Mouse (Mus musculus) embryo, embryonic 10.5 days (tissue): ENCODE data around the gene Hcn1.
"Not testable (repeated sequence)": the region's sequence is repeated elsewhere in the genome, so short reads cannot be mapped to it uniquely, and the experiment has no call there.

Experiments used
- DNase-seq: peaks from one replicate; pipeline ENCODE4 v3.0.0-alpha.2; 2015; ENCODE audit warnings: low spot score

Hcn1 gene

GRCm38 (mm10) chr13:117858416-117858815 is 256.3 kb downstream of the Hcn1 start:
- no peak for DNase-seq

GRCm38 (mm10) chr13:117877787-117878186 is 275.7 kb downstream of the Hcn1 start:
- no peak for DNase-seq

- no peak for DNase-seq
Observed at GRCm38 (mm10) chr13:117880471-117881225, 278.5 kb downstream of the Hcn1 start.

GRCm38 (mm10) chr13:117892076-117892475 is 290.0 kb downstream of the Hcn1 start:
- DNase-seq: no peak

GRCm38 (mm10) chr13:117898052-117898451 is 295.9 kb downstream of the Hcn1 start:
- no peak for DNase-seq

- DNase-seq: no peak
Observed at GRCm38 (mm10) chr13:117907801-117908200, 305.7 kb downstream of the Hcn1 start.

- no peak for DNase-seq
Observed at GRCm38 (mm10) chr13:117929734-117930133, 327.6 kb downstream of the Hcn1 start.

- DNase-seq: no peak
Observed at GRCm38 (mm10) chr13:117931746-117932145, 329.6 kb downstream of the Hcn1 start.

GRCm38 (mm10) chr13:117938761-117939160 is 336.6 kb downstream of the Hcn1 start:
- no peak for DNase-seq

- no peak for DNase-seq
Observed at GRCm38 (mm10) chr13:117940536-117941280, 338.6 kb downstream of the Hcn1 start.

GRCm38 (mm10) chr13:117946843-117947242 is 344.7 kb downstream of the Hcn1 start:
- DNase-seq: no peak

- DNase-seq: no peak
Observed at GRCm38 (mm10) chr13:117947704-117948376, 345.7 kb downstream of the Hcn1 start.

- DNase-seq: peak; percentile 42
Observed at GRCm38 (mm10) chr13:117958496-117959421, 356.6 kb downstream of the Hcn1 start.

- no peak for DNase-seq
Observed at GRCm38 (mm10) chr13:117964620-117965019, 362.5 kb downstream of the Hcn1 start.

- no peak for DNase-seq
Observed at GRCm38 (mm10) chr13:117975382-117975781, 373.3 kb downstream of the Hcn1 start.

GRCm38 (mm10) chr13:117975823-117976222 is 373.7 kb downstream of the Hcn1 start:
- no peak for DNase-seq

- peak; percentile 10 for DNase-seq
Observed at GRCm38 (mm10) chr13:117984339-117984738, 382.2 kb downstream of the Hcn1 start.

GRCm38 (mm10) chr13:117999767-118000488 is 397.8 kb downstream of the Hcn1 start:
- no peak for DNase-seq

- no peak for DNase-seq
Observed at GRCm38 (mm10) chr13:118000538-118000937, 398.4 kb downstream of the Hcn1 start.

GRCm38 (mm10) chr13:118021176-118021575 is 419.1 kb downstream of the Hcn1 start:
- DNase-seq: no peak

- not testable (repeated sequence) for DNase-seq
Observed at GRCm38 (mm10) chr13:118022891-118023290, 420.8 kb downstream of the Hcn1 start.
